Mouse (Mus musculus) lung, postnatal 0 days (tissue): ENCODE measurements at regions not wholly inside any gene's neighbourhood (a gene's known extent, or its start where the extent isn't known, plus 50 kb on each side); places are given as distances from the start of the nearest gene placed in this dataset.

ENCODE experiments used
- CTCF ChIP-seq: IDR thresholded peaks from 2 replicates; pipeline ENCODE4 v1.5.1; 2016; ENCODE audit warnings: antibody characterized with exemption, mild to moderate bottlenecking
- EP300 ChIP-seq: IDR thresholded peaks from 2 replicates; pipeline ENCODE4 v1.6.1; 2016; ENCODE audit warnings: antibody characterized with exemption, mild to moderate bottlenecking, control low read depth

DNA sequence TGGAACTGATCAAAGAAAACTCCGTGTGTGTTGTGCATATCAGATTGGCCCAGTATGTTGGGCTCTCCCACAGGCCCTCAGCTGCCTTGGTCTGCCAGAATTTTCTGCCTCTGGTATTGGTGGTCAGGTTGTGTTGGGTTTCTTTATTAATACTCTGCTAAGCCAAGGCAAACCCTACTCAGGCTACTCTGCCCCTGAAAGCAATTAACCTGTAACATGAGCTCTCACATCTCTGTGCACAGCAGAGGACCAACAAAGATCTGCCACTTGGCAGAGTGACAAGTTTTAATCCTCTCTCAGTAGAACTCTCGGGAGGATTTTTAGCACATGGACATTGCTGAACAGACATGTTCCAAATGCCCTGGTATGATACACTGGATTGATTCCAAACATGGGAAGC is 803.2 kb upstream of the Pou3f3 start:
- TF ChIP-seq CTCF (no peak), EP300 (no peak)
